Mouse (Mus musculus) ES-Bruce4 (cell line): ENCODE data around the gene Cdhr4.

Experiments used
- CTCF ChIP-seq: IDR thresholded peaks from one replicate; pipeline ENCODE4 v1.8.1; 2011; ENCODE audit warnings: low read depth, low read length
- POLR2A ChIP-seq: IDR thresholded peaks from one replicate; pipeline ENCODE4 v1.8.1; 2011; ENCODE audit warnings: low read length; ENCODE audit not compliant: insufficient read depth

DNA sequence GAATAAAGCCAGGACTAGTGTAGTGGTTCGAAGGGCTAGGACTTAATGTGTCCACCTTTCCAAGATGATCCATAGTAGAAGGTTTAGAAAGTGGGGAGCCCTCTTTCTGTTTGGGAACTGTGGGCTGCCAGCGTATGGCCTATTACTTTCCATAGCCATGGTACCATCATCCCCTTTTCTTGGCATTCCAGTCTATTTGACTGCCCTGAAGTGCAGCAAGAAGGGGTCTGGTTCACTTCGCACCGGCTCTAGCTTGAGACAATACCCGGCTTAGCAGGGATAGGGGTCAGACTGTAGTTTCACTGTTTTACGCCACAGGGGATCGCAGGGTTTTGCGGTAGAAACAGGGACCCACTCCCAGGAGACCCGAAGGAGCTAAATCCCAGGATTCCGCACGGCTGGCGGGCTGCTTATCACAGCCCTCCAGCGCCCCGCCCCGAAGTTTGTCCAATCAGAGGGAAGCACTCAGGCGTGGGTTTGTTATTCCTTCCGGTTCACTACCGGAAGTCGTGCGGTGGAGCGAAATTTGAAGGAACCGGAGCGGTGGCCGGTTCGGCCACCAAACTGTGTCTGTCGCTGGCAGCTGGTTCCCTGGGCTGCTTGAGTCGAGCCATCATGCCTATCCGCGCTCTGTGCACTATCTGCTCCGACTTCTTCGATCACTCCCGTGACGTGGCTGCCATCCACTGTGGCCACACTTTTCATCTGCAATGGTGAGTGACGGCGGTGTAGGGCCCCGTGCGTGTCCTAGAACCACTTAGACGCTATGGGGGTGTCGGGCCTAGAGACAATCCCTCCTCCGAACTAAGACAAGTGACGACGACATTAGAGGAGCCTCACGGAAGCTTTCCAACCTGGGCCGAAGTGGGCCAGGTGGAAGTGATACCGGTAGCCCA, 41.6 kb upstream of the Cdhr4 start:
- TF ChIP-seq CTCF (no peak), POLR2A (no peak)
